Mouse (Mus musculus) liver, embryonic 14 days (tissue): Measurements from ENCODE around the gene Uqcrfs1. TPM values are rescaled to one million over a fixed set of nuclear protein-coding genes. Genes with fewer than 3 reads are reported as not detected.

ENCODE experiments used
- polyA plus RNA-seq: library from polyadenylated mRNA; depleted of rRNA; stranded (reverse); fragments of >200 nt; gene quantifications from 2 replicates; pipeline ENCODE4 v1.2.3, GENCODE M21; 2012; rRNA removed

Gene Uqcrfs1
- 83.1 and 101 TPM in 2 replicates for polyA plus RNA-seq

GRCm38 (mm10) chr13:30544856-30545604 is at the start of gene Uqcrfs1:
Gene Uqcrfs1 (minus strand): TSS chr13:30545362.

Other genes with a start within 250 kb of the Uqcrfs1 start
- 7.8 and 9.7 TPM in 2 replicates for gene Agtr1a, start 208.9 kb downstream of the Uqcrfs1 start, polyA plus RNA-seq
- gene Dusp22, start 114.6 kb upstream of the Uqcrfs1 start, polyA plus RNA-seq, result 3.5 and 4.2 TPM in 2 replicates
- gene Irf4, start 203.9 kb upstream of the Uqcrfs1 start, polyA plus RNA-seq, result 0.09 and 0.13 TPM in 2 replicates